12 mouse cellular contexts compared by ENCODE assay signal in the genomic region with DNA sequence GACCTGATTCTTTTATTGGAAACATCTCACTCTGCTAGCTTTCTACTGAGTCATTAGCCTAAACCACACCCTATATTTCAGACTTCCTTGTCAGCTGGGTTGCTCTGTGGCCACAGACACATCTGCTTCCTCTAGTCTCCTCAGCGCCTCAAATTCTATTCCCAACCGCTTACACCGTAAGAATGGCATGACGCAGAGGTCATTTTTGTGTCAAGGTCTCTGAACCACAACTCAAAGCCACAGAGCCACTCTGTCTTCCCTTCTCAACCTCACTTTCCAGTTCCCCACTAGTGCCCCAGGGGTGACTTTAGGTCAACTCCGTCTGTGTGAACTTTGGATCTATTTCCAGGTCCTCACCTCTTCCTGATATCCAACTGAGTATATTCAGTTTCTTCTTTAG. TPM values are rescaled to one million over a fixed set of nuclear protein-coding genes. Genes with fewer than 3 reads are reported as not detected.
DNase-seq lines count a peak whose midpoint lies in the region; ATAC-seq and TF ChIP-seq lines count a peak whose summit lies in the region.
"Had no signal": no experiment of that assay in that cellular context is flagged by ENCODE, and none has a peak within 500 bp of the region (broad histone marks: within the 10 kb centered on the region; RNA-seq: fewer than 3 reads in every experiment).

No protein-coding gene starts in this region.

- no peak for TF ChIP-seq POLR2A in myocyte (IDR thresholded peaks at IDR 0.05; ENCODE audit: insufficient read length, low read depth)

- no peak overlapping the region for H3K4me3 ChIP-seq in midbrain, embryonic 11.5 days (ENCODE audit: low read depth, low read length)
- no peak overlapping the region for H3K4me3 ChIP-seq in midbrain, embryonic 10.5 days
- H3K4me3 ChIP-seq in liver, embryonic 12.5 days: no peak overlapping the region
- no peak overlapping the region for H3K4me3 ChIP-seq in myocyte
- no peak overlapping the region for H3K4me3 ChIP-seq in forebrain, embryonic 15.5 days
- H3K4me3 ChIP-seq: heart, embryonic 13.5 days had no signal

- peaks cover 56% of the 10 kb centered on the region for H3K27me3 ChIP-seq in midbrain, embryonic 11.5 days (ENCODE audit: control insufficient read depth, insufficient read depth, low read length)
- peaks cover 94% of the 10 kb centered on the region for H3K27me3 ChIP-seq in midbrain, embryonic 10.5 days (ENCODE audit: low read depth, poor library complexity, severe bottlenecking)
- no peaks in the 10 kb centered on the region for H3K27me3 ChIP-seq in liver, embryonic 12.5 days (replicated peaks)
- H3K27me3 ChIP-seq in myocyte (ENCODE audit: control insufficient read depth, insufficient read depth, insufficient read length): no peaks in the 10 kb centered on the region
- no peaks in the 10 kb centered on the region for H3K27me3 ChIP-seq in forebrain, embryonic 15.5 days
- H3K27me3 ChIP-seq: heart, embryonic 13.5 days had no signal

- peaks cover 5% of the 10 kb centered on the region for H3K4me1 ChIP-seq in midbrain, embryonic 11.5 days (ENCODE audit: control insufficient read depth, insufficient read depth, low read length)
- H3K4me1 ChIP-seq in midbrain, embryonic 10.5 days: peaks cover 16% of the 10 kb centered on the region
- no peaks in the 10 kb centered on the region for H3K4me1 ChIP-seq in liver, embryonic 12.5 days
- no peaks in the 10 kb centered on the region for H3K4me1 ChIP-seq in forebrain, embryonic 15.5 days
- H3K4me1 ChIP-seq: heart, embryonic 13.5 days had no signal

- ATAC-seq in midbrain, embryonic 11.5 days (ENCODE audit: low FRiP score): no peak
- 0 out of 2 replicates have a peak, but pooled peaks have one; percentile 18 for ATAC-seq in liver, embryonic 12.5 days
- no peak for ATAC-seq in forebrain, embryonic 15.5 days (replicated peaks)

- H3K4me2 ChIP-seq in midbrain, embryonic 11.5 days: no peak overlapping the region
- H3K4me2 ChIP-seq in liver, embryonic 12.5 days: no peak overlapping the region
- H3K4me2 ChIP-seq in myocyte (ENCODE audit: low read depth): peak overlapping the region; percentile 71
- H3K4me2 ChIP-seq in forebrain, embryonic 15.5 days (replicated peaks): no peak overlapping the region
- H3K4me2 ChIP-seq: heart, embryonic 13.5 days; hindbrain, embryonic 14.5 days had no signal

- no peaks in the 10 kb centered on the region for H3K9me3 ChIP-seq in midbrain, embryonic 11.5 days (ENCODE audit: control insufficient read depth, low read length)
- H3K9me3 ChIP-seq in midbrain, embryonic 10.5 days (replicated peaks): no peaks in the 10 kb centered on the region
- H3K9me3 ChIP-seq in liver, embryonic 12.5 days (replicated peaks): no peaks in the 10 kb centered on the region
- H3K9me3 ChIP-seq in forebrain, embryonic 15.5 days: no peaks in the 10 kb centered on the region
- H3K9me3 ChIP-seq: heart, embryonic 13.5 days had no signal

- no peak overlapping the region for H3K9ac ChIP-seq in midbrain, embryonic 11.5 days (ENCODE audit: low read length)
- H3K9ac ChIP-seq in liver, embryonic 12.5 days: no peak overlapping the region
- no peak overlapping the region for H3K9ac ChIP-seq in forebrain, embryonic 15.5 days (replicated peaks)
- H3K9ac ChIP-seq: heart, embryonic 13.5 days; hindbrain, embryonic 14.5 days had no signal

- 75% methylated on average over 5 of the region's 5 CpGs for WGBS in midbrain, embryonic 11.5 days
- WGBS in midbrain, embryonic 10.5 days: 72% methylated on average over 5 of the region's 5 CpGs
- 16% methylated on average over 5 of the region's 5 CpGs for WGBS in liver, embryonic 12.5 days (ENCODE audit: insufficient replicate concordance)
- 91% methylated on average over 5 of the region's 5 CpGs for WGBS in forebrain, embryonic 15.5 days

- H3K27ac ChIP-seq in midbrain, embryonic 11.5 days (ENCODE audit: low read depth, low read length): no peak overlapping the region
- H3K27ac ChIP-seq in midbrain, embryonic 10.5 days (replicated peaks): no peak overlapping the region
- H3K27ac ChIP-seq in liver, embryonic 12.5 days: no peak overlapping the region
- H3K27ac ChIP-seq in forebrain, embryonic 15.5 days (replicated peaks): no peak overlapping the region
- H3K27ac ChIP-seq: heart, embryonic 13.5 days; hindbrain, embryonic 14.5 days had no signal

- no peak overlapping the region for H3ac ChIP-seq in myocyte (ENCODE audit: control insufficient read depth, insufficient read length)

- DNase-seq in midbrain, embryonic 11.5 days (ENCODE audit: low spot score, missing footprints): peak; percentile 54
- no peak for DNase-seq in midbrain, embryonic 10.5 days (ENCODE audit: low spot score)
- peak; percentile 5 for DNase-seq in adrenal gland, postnatal 25 days
- no peak for DNase-seq in urinary bladder, postnatal 14 days (ENCODE audit: low spot score)
- DNase-seq in thymus, postnatal 25 days: no peak
- DNase-seq: cerebellum, postnatal 36 days; kidney, adult 2 months had no signal

- H3K36me3 ChIP-seq in midbrain, embryonic 11.5 days (ENCODE audit: control insufficient read depth, insufficient read depth, low read length): no peaks in the 10 kb centered on the region
- H3K36me3 ChIP-seq in midbrain, embryonic 10.5 days: no peaks in the 10 kb centered on the region
- H3K36me3 ChIP-seq in liver, embryonic 12.5 days: no peaks in the 10 kb centered on the region
- no peaks in the 10 kb centered on the region for H3K36me3 ChIP-seq in myocyte (ENCODE audit: control insufficient read depth, insufficient read depth)
- no peaks in the 10 kb centered on the region for H3K36me3 ChIP-seq in forebrain, embryonic 15.5 days
- H3K36me3 ChIP-seq: heart, embryonic 13.5 days had no signal

- no peaks in the 10 kb centered on the region for H3K79me2 ChIP-seq in myocyte (ENCODE audit: control insufficient read depth, insufficient read depth)

TF ChIP-seq in myocyte, 11 proteins besides CTCF, POLR2A, EP300 and RAD21:
- TF ChIP-seq TCF12 (IDR thresholded peaks at IDR 0.05; ENCODE audit: insufficient read depth, poor library complexity, severe bottlenecking) (peak; percentile 83), USF1 (IDR thresholded peaks at IDR 0.05; ENCODE audit: low read depth) (peak; percentile 15), CEBPB (IDR thresholded peaks at IDR 0.05; ENCODE audit: insufficient read depth, poor library complexity, severe bottlenecking) (no peak; the same call in 1 of the 2 replicates), POLR2AphosphoS2 (IDR thresholded peaks at IDR 0.05; ENCODE audit: insufficient read length, low read depth) (no peak), REST (IDR thresholded peaks at IDR 0.05; ENCODE audit: insufficient read depth, insufficient read length) (no peak), MYOD1 (IDR thresholded peaks at IDR 0.05; ENCODE audit: control insufficient read depth in 1 of 3, insufficient read length in 2 of 3, low read depth in 2 of 3) (peak; percentile 33 to 67 (median 53)), SRF (IDR thresholded peaks at IDR 0.05; ENCODE audit: control insufficient read depth, insufficient read length, low read depth) (no peak), MYOG (IDR thresholded peaks at IDR 0.05; ENCODE audit: control insufficient read depth in 1 of 3, insufficient read depth in 1 of 3, insufficient read length in 2 of 3, low read depth in 2 of 3) (peak in 2 of 3 experiments; percentile 55 to 62), E2F4 (IDR thresholded peaks at IDR 0.05; ENCODE audit: insufficient read depth) (no peak), TCF3 (IDR thresholded peaks at IDR 0.05; ENCODE audit: insufficient read length, low read depth) (no peak), MAX (IDR thresholded peaks at IDR 0.05; ENCODE audit: low read depth) (peak; percentile 5)

RNA-seq across cellular contexts. Expression of gene 5730480H06Rik, which starts 3.7 kb away (rescaled TPM):
- 25.8 and 26.7 TPM in 2 replicates for polyA plus RNA-seq in midbrain, embryonic 11.5 days (2014; fragmentation: Nextera tagmentation; extraction: Ambion mirVana)
- polyA plus RNA-seq in midbrain, embryonic 10.5 days (2016; fragmentation: Nextera tagmentation; extraction: Ambion mirVana): 26.6 and 26.8 TPM in 2 replicates
- 18.4 and 19.2 TPM in 2 replicates for total RNA-seq in adrenal gland, postnatal 25 days (2021)
- polyA plus RNA-seq in liver, embryonic 12.5 days (2016; fragmentation: Nextera tagmentation; extraction: Ambion mirVana): 11.9 and 12.1 TPM in 2 replicates
- 4.8 TPM for polyA plus RNA-seq in myocyte (2012; fragmentation: generic; extraction: Trizol)
- 18.2 and 21.9 TPM in 2 replicates for polyA plus RNA-seq in forebrain, embryonic 15.5 days (2015; fragmentation: Nextera tagmentation; extraction: Ambion mirVana)

Comparison
In these comparisons a context has a peak if more than half of its experiments do, and no peak if none do; other contexts are left out.
1. DNase-seq: peak in midbrain, embryonic 11.5 days (single experiment) and adrenal gland, postnatal 25 days (single experiment); none in midbrain, embryonic 10.5 days (single experiment), urinary bladder, postnatal 14 days (single experiment) and thymus, postnatal 25 days (single experiment).